Mouse (Mus musculus): ENCODE data around the gene Snrpe. TPM values are rescaled to one million over a fixed set of nuclear protein-coding genes. Genes with fewer than 3 reads are reported as not detected.

Snrpe gene
- total RNA-seq (2023) = 100 to 1,000 TPM in 1 of 2 experiments, 10 to 100 TPM in 1; 94.2 to 107 TPM

DNA sequence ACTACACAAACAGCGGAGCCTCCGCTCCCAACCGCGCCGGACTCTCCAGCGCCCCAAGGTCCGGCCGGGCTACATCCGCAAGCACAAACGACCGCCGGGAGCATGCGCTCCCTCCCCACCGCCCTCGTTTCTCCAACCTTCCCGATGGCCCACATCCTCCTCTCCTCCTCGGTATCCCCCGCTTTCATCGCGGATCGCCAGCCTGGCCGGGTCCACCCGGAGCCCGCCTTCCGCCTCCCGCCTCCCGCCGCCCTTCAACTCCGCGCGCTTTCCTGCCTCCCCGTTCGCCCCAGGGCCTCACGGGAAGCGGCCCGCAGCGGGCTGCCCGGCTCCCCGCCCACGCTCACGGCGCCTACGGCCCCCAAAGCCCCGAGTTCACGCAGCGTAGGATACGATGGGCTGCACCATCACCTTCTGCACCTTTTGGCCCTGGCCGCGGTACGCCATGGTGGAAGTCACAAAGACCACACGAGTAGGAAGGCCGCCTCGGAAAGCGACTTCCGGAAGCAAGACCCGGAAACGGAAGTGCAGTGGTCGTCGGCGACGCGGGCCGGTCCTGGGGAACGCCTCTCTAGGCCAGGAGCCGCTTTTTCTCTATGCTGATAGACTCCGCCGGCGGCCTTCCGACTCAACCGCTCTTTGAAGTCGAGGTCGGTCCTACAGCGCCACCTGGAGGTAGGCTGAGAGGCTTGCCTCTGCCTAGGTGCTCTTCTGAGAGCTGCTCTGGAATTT lies at the start of gene Snrpe:
Gene Snrpe, minus strand, starts transcription at position 521 of the 732 bp plus-strand sequence.

Other genes starting within 250 kb of the Snrpe start
- gene Etnk2, start 246.7 kb downstream of the Snrpe start, total RNA-seq (2023) = not detected
- gene Sox13, start 185.9 kb downstream of the Snrpe start, total RNA-seq (2023) = 1 to 10 TPM; 7.0 to 7.4 TPM
- 10 to 100 TPM; 12.6 to 13.8 TPM for gene Zbed6, start 50.6 kb upstream of the Snrpe start, total RNA-seq (2023)
- 10 to 100 TPM; 17.2 to 23.2 TPM for gene Gm38394, start 51.0 kb upstream of the Snrpe start, total RNA-seq (2023)
- gene Lax1, start 79.8 kb upstream of the Snrpe start, total RNA-seq (2023) = under 1 TPM; 0.90 to 0.99 TPM
- gene Atp2b4, start 190.8 kb upstream of the Snrpe start, total RNA-seq (2023) = 10 to 100 TPM; 19.9 to 21.1 TPM

All from neutrophil, adult 83 days (primary cell).